Mouse (Mus musculus) testis, postnatal 14 days (tissue): ENCODE data around the gene Rpp25l.

Experiments
- DNase-seq: peaks from one replicate; pipeline ENCODE4 v3.0.0; 2021; ENCODE audit warnings: low spot score

Rpp25l gene

DNA sequence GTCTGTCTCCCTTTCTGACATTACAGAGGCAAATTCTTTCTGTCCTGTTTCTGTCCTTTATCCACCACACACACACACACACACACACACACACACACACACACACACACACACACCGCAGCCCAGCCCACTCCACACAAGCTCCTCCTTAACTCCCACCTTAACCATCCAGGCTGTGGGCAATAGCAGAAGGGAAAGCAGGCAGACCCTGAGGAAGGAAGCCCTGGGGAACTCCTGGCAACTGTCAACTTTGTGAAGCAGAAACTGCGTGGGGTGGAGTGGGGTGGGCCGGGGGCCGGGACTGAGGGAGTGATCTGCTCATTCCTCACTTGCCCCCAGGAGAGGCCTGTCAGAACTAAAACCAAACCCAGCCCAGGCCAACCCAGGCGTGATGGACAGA lies 41.8 kb downstream of the Rpp25l start:
- DNase-seq = no peak

GRCm38 (mm10) chr4:41670836-41671235 lies 42.5 kb downstream of the Rpp25l start:
- DNase-seq = no peak

DNA sequence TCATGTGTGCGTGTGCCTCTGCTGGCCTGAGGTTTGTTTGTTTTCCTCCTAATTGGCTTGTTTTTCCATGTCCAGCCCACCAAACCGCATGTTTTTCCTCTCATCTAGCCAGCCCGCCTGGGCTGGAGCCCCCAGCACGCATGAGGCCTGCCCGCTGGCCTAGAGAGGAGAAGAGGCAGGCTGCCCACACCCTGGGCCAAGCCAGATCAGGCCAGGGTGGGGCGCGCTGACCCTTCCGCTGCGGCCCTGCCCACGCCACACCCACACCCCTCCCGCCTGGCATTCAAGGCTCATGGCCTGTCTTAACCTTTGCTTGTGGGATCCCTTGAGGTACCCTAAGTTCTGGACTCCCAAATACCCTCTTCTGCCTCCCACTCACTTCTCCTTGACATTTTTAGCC lies 46.7 kb downstream of the Rpp25l start:
- DNase-seq = no peak

- DNase-seq = no peak
Observed at GRCm38 (mm10) chr4:41665009-41665675, 48.2 kb downstream of the Rpp25l start.

DNA sequence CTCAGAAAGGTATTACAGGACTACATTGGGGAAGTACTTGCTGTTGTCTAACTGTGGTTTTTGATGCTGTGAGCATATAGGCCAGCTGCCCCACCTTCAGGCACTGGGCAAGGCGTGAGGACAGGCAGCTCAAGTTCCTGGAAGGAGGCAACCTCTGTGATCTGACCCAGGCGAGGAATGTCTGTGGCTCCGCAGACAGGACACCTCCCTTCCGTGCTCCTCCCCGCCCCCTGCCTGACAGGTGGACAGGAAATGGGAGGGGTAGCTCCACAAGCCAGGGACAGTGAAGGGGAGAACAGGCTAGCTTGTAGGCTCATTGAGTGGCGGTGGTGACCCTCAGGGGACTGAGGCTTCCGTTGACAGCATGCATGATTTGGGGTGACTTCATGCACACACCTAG lies 48.8 kb downstream of the Rpp25l start:
- DNase-seq = no peak

DNA sequence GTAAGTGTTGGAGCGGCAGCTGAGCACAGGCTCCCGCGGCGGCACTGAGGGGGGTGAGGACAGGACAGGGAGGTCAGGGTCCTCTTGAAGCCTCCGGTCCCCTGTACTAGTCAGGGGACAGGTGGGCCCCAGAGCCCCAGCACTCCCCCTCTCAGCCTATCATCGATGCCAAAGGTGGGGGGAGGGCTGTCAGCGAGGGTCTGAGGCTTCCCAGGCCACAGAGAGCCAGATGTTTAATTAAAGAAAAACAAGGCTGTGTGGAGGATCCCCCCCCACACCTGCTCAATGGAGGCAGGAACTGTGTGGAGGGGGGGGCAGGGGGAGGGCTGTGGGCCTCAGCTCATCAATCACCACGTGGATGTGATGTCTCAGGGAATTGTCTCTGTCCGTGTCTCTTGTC lies 49.7 kb downstream of the Rpp25l start:
- DNase-seq = no peak

DNA sequence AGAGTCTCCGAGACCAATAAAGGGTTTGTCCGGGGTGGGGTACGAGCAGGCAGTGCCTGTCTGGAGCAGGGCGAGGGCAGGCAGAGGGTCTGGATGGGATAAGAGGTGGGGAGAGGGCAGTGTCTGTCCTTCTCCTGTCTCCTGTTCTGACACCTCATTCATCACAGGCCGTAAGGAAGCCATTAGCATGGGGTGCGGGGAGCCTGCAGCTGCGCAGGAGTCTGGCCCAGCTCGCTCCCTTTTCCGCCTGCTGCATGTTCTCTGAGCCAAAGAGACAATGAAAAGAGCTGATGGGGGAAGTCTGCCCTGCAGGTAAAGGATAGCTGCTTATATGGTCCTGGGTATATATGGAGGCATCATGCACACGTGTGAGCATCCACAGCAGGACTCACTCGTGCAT lies 50.6 kb downstream of the Rpp25l start:
- no peak for DNase-seq
